Mouse (Mus musculus): ENCODE results near the gene Upk3b. TPM values are rescaled to one million over a fixed set of nuclear protein-coding genes. Genes with fewer than 3 reads are reported as not detected.

The Upk3b gene
- polyA plus RNA-seq, 1 experiment from 2014 or later = 0.85 TPM

- no peaks in the 10 kb centered on the region for H3K27me3 ChIP-seq (ENCODE audit: control insufficient read depth, insufficient read depth, low read length)
- H3K36me3 ChIP-seq (ENCODE audit: control insufficient read depth, insufficient read depth, low read length) = peaks cover 24% of the 10 kb centered on the region
- 21% methylated on average over 3 of the region's 3 CpGs for WGBS
- no peak for ATAC-seq (ENCODE audit: low FRiP score, low TSS enrichment)
- H3K4me3 ChIP-seq (ENCODE audit: low read length) = no peak overlapping the region
- no peaks in the 10 kb centered on the region for H3K9me3 ChIP-seq (ENCODE audit: control insufficient read depth, low read length)
- H3K4me1 ChIP-seq (ENCODE audit: control insufficient read depth, insufficient read depth, low read length) = peaks cover 7% of the 10 kb centered on the region; the same call in 1 of the 2 replicates
- no peak overlapping the region for H3K9ac ChIP-seq (ENCODE audit: low read depth, low read length)
- no peak overlapping the region for H3K27ac ChIP-seq (ENCODE audit: low read depth, low read length)
- no peak overlapping the region for H3K4me2 ChIP-seq (replicated peaks; ENCODE audit: low read depth, low read length)
Observed at GRCm38 (mm10) chr5:136002751-136003151, 35.5 kb upstream of the Upk3b start.

- Histone ChIP-seq H3K4me3 (ENCODE audit: low read length) (no peak overlapping the region), H3K4me2 (replicated peaks; ENCODE audit: low read depth, low read length) (no peak overlapping the region), H3K9ac (ENCODE audit: low read depth, low read length) (no peak overlapping the region), H3K36me3 (ENCODE audit: control insufficient read depth, insufficient read depth, low read length) (peaks cover 10% of the 10 kb centered on the region), H3K9me3 (ENCODE audit: control insufficient read depth, low read length) (no peaks in the 10 kb centered on the region), H3K4me1 (ENCODE audit: control insufficient read depth, insufficient read depth, low read length) (peaks cover 7% of the 10 kb centered on the region; the same call in 1 of the 2 replicates), H3K27me3 (ENCODE audit: control insufficient read depth, insufficient read depth, low read length) (no peaks in the 10 kb centered on the region), H3K27ac (ENCODE audit: low read depth, low read length) (no peak overlapping the region)
- 45% methylated on average over 4 of the region's 4 CpGs for WGBS
- ATAC-seq (ENCODE audit: low FRiP score, low TSS enrichment) = no peak
Observed at GRCm38 (mm10) chr5:136004537-136004936, 33.8 kb upstream of the Upk3b start.

- Histone ChIP-seq H3K27ac (ENCODE audit: low read depth, low read length) (no peak overlapping the region), H3K9ac (ENCODE audit: low read depth, low read length) (no peak overlapping the region), H3K4me1 (ENCODE audit: control insufficient read depth, insufficient read depth, low read length) (peaks cover 7% of the 10 kb centered on the region; the same call in 1 of the 2 replicates), H3K4me3 (ENCODE audit: low read length) (no peak overlapping the region), H3K27me3 (ENCODE audit: control insufficient read depth, insufficient read depth, low read length) (no peaks in the 10 kb centered on the region), H3K36me3 (ENCODE audit: control insufficient read depth, insufficient read depth, low read length) (peaks cover 28% of the 10 kb centered on the region), H3K9me3 (ENCODE audit: control insufficient read depth, low read length) (no peaks in the 10 kb centered on the region), H3K4me2 (replicated peaks; ENCODE audit: low read depth, low read length) (no peak overlapping the region)
- WGBS = 64% methylated on average over 7 of the region's 7 CpGs
- ATAC-seq (ENCODE audit: low FRiP score, low TSS enrichment) = no peak
Observed at GRCm38 (mm10) chr5:136007745-136008144, 30.6 kb upstream of the Upk3b start.

GRCm38 (mm10) chr5:136014877-136015276 lies 23.4 kb upstream of the Upk3b start:
- Histone ChIP-seq H3K4me3 (ENCODE audit: low read length) (no peak overlapping the region), H3K9ac (ENCODE audit: low read depth, low read length) (no peak overlapping the region), H3K36me3 (ENCODE audit: control insufficient read depth, insufficient read depth, low read length) (peaks cover 32% of the 10 kb centered on the region), H3K27ac (ENCODE audit: low read depth, low read length) (no peak overlapping the region), H3K27me3 (ENCODE audit: control insufficient read depth, insufficient read depth, low read length) (no peaks in the 10 kb centered on the region), H3K4me1 (ENCODE audit: control insufficient read depth, insufficient read depth, low read length) (no peaks in the 10 kb centered on the region), H3K4me2 (replicated peaks; ENCODE audit: low read depth, low read length) (no peak overlapping the region), H3K9me3 (ENCODE audit: control insufficient read depth, low read length) (no peaks in the 10 kb centered on the region)
- 79% methylated on average over 10 of the region's 10 CpGs for WGBS
- ATAC-seq (ENCODE audit: low FRiP score, low TSS enrichment) = 0 out of 2 replicates have a peak, but pooled peaks have one; percentile 22

DNA sequence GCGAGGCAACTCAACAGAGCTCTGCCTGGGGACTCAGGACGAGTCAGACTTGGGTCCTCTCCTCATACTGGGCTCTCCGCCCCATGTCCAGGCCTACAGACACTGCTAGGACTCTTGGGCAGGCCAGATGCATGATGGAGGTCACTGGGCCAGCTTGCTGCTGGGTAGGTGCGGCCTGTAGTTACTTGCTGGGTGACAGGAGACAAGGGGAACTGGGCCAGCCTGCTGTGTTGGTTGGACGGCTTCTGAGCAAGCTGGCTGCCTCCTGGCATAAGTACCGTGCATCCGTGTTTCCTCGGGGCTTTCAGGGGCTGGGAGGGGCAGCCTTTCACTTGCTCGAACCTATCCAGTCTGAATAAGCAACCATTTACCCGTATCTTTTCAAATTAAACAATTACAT lies 22.7 kb upstream of the Upk3b start:
- no peak for ATAC-seq (ENCODE audit: low FRiP score, low TSS enrichment)
- H3K4me2 ChIP-seq (replicated peaks; ENCODE audit: low read depth, low read length) = no peak overlapping the region
- no peaks in the 10 kb centered on the region for H3K4me1 ChIP-seq (ENCODE audit: control insufficient read depth, insufficient read depth, low read length)
- H3K27me3 ChIP-seq (ENCODE audit: control insufficient read depth, insufficient read depth, low read length) = no peaks in the 10 kb centered on the region
- H3K9me3 ChIP-seq (ENCODE audit: control insufficient read depth, low read length) = no peaks in the 10 kb centered on the region
- 81% methylated on average over 10 of the region's 10 CpGs for WGBS
- H3K4me3 ChIP-seq (ENCODE audit: low read length) = no peak overlapping the region
- no peak overlapping the region for H3K27ac ChIP-seq (ENCODE audit: low read depth, low read length)
- no peak overlapping the region for H3K9ac ChIP-seq (ENCODE audit: low read depth, low read length)
- H3K36me3 ChIP-seq (ENCODE audit: control insufficient read depth, insufficient read depth, low read length) = peaks cover 32% of the 10 kb centered on the region

- Histone ChIP-seq H3K9ac (ENCODE audit: low read depth, low read length) (no peak overlapping the region), H3K4me2 (replicated peaks; ENCODE audit: low read depth, low read length) (no peak overlapping the region), H3K9me3 (ENCODE audit: control insufficient read depth, low read length) (no peaks in the 10 kb centered on the region), H3K27me3 (ENCODE audit: control insufficient read depth, insufficient read depth, low read length) (no peaks in the 10 kb centered on the region), H3K4me3 (ENCODE audit: low read length) (no peak overlapping the region), H3K27ac (ENCODE audit: low read depth, low read length) (0 out of 2 replicates have a peak overlapping the region, but pooled peaks have one; percentile 47), H3K36me3 (ENCODE audit: control insufficient read depth, insufficient read depth, low read length) (peaks cover 28% of the 10 kb centered on the region; the same call in 1 of the 2 replicates), H3K4me1 (ENCODE audit: control insufficient read depth, insufficient read depth, low read length) (no peaks in the 10 kb centered on the region)
- no peak for ATAC-seq (ENCODE audit: low FRiP score, low TSS enrichment)
- 79% methylated on average over 10 of the region's 10 CpGs for WGBS
Observed at GRCm38 (mm10) chr5:136016014-136016876, 22.1 kb upstream of the Upk3b start.

DNA sequence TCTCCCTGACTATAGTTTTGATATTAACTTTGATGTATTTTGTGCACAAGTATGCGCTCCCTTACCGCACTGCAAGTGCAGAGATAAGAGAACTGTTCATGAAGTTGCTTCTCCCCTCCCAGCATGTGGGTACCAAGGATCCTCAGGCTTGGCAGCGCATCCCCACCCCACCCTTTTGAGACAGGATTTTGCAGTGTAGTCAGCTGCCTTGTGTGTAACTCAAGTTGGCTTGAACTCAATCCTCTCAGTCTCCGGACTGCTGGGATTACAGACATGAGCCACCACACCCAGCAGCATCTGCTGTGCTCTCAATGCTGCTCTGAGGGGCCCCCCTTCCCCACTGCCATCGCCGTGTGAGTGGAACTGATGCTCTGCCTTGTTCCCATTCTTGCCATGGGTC lies 21.0 kb upstream of the Upk3b start:
- no peak overlapping the region for H3K27ac ChIP-seq (ENCODE audit: low read depth, low read length)
- no peak overlapping the region for H3K4me2 ChIP-seq (replicated peaks; ENCODE audit: low read depth, low read length)
- H3K27me3 ChIP-seq (ENCODE audit: control insufficient read depth, insufficient read depth, low read length) = no peaks in the 10 kb centered on the region
- no peaks in the 10 kb centered on the region for H3K9me3 ChIP-seq (ENCODE audit: control insufficient read depth, low read length)
- peaks cover 19% of the 10 kb centered on the region; the same call in 1 of the 2 replicates for H3K36me3 ChIP-seq (ENCODE audit: control insufficient read depth, insufficient read depth, low read length)
- WGBS = 87% methylated on average over 6 of the region's 6 CpGs
- ATAC-seq (ENCODE audit: low FRiP score, low TSS enrichment) = no peak
- H3K4me1 ChIP-seq (ENCODE audit: control insufficient read depth, insufficient read depth, low read length) = no peaks in the 10 kb centered on the region
- H3K4me3 ChIP-seq (ENCODE audit: low read length) = no peak overlapping the region
- no peak overlapping the region for H3K9ac ChIP-seq (ENCODE audit: low read depth, low read length)

- H3K4me3 ChIP-seq (ENCODE audit: low read length) = no peak overlapping the region
- no peaks in the 10 kb centered on the region for H3K9me3 ChIP-seq (ENCODE audit: control insufficient read depth, low read length)
- ATAC-seq (ENCODE audit: low FRiP score, low TSS enrichment) = no peak
- H3K36me3 ChIP-seq (ENCODE audit: control insufficient read depth, insufficient read depth, low read length) = peaks cover 10% of the 10 kb centered on the region; the same call in 1 of the 2 replicates
- H3K27me3 ChIP-seq (ENCODE audit: control insufficient read depth, insufficient read depth, low read length) = no peaks in the 10 kb centered on the region
- no peak overlapping the region for H3K27ac ChIP-seq (ENCODE audit: low read depth, low read length)
- no peaks in the 10 kb centered on the region for H3K4me1 ChIP-seq (ENCODE audit: control insufficient read depth, insufficient read depth, low read length)
- no peak overlapping the region for H3K9ac ChIP-seq (ENCODE audit: low read depth, low read length)
- H3K4me2 ChIP-seq (replicated peaks; ENCODE audit: low read depth, low read length) = no peak overlapping the region
- 75% methylated on average over 2 of the region's 2 CpGs for WGBS
Observed at GRCm38 (mm10) chr5:136018726-136019125, 19.6 kb upstream of the Upk3b start.

- WGBS = 24% methylated on average over 1 of the region's 1 CpGs
- Histone ChIP-seq H3K9ac (ENCODE audit: low read depth, low read length) (no peak overlapping the region), H3K36me3 (ENCODE audit: control insufficient read depth, insufficient read depth, low read length) (peaks cover 14% of the 10 kb centered on the region; the same call in 1 of the 2 replicates), H3K9me3 (ENCODE audit: control insufficient read depth, low read length) (no peaks in the 10 kb centered on the region), H3K27me3 (ENCODE audit: control insufficient read depth, insufficient read depth, low read length) (no peaks in the 10 kb centered on the region), H3K4me2 (replicated peaks; ENCODE audit: low read depth, low read length) (no peak overlapping the region), H3K4me3 (ENCODE audit: low read length) (no peak overlapping the region), H3K4me1 (ENCODE audit: control insufficient read depth, insufficient read depth, low read length) (no peaks in the 10 kb centered on the region), H3K27ac (ENCODE audit: low read depth, low read length) (no peak overlapping the region)
- no peak for ATAC-seq (ENCODE audit: low FRiP score, low TSS enrichment)
Observed at GRCm38 (mm10) chr5:136019907-136020306, 18.4 kb upstream of the Upk3b start.
